Mouse (Mus musculus) liver, embryonic 13.5 days (tissue): ENCODE data around the gene Ctns. TPM values are rescaled to one million over a fixed set of nuclear protein-coding genes. Genes with fewer than 3 reads are reported as not detected.
A peak's percentile ranks its signal among the peaks of the same experiment; 100 is the strongest.

Source experiments
- ATAC-seq: fragments of 200-750 bp; cut with Nextera tagmentation; 2 replicates; pipeline ENCODE4 v1.8.0; 2017; ENCODE audit warnings: low read depth, mild to moderate bottlenecking, moderate number of reproducible peaks, moderate library complexity
- DNase-seq: peaks from one replicate; pipeline ENCODE4 v3.0.0; 2022
- H3K27ac ChIP-seq: fragments of 300-500 bp; sonication (generic); 2 replicates; pipeline ENCODE4 v1.5.1; 2015; ENCODE audit warnings: moderate library complexity, mild to moderate bottlenecking, inconsistent platforms
- H3K27me3 ChIP-seq: fragments of 300-500 bp; sonication (generic); 2 replicates; pipeline ENCODE4 v1.6.1; 2015; ENCODE audit warnings: mild to moderate bottlenecking, inconsistent platforms
- H3K36me3 ChIP-seq: fragments of 300-500 bp; sonication (generic); 2 replicates; pipeline ENCODE4 v1.6.1; 2015; ENCODE audit warnings: mild to moderate bottlenecking, inconsistent platforms
- H3K4me1 ChIP-seq: fragments of 300-500 bp; sonication (generic); replicated peaks from 2 replicates; pipeline ENCODE4 v1.6.1; 2015; ENCODE audit warnings: inconsistent platforms
- H3K4me2 ChIP-seq: fragments of 300-500 bp; sonication (generic); 2 replicates; pipeline ENCODE4 v1.6.1; 2015; ENCODE audit warnings: inconsistent platforms, mild to moderate bottlenecking, moderate library complexity
- H3K4me3 ChIP-seq: fragments of 300-500 bp; sonication (generic); replicated peaks from 2 replicates; pipeline ENCODE4 v1.5.1; 2015; ENCODE audit warnings: mild to moderate bottlenecking, inconsistent platforms
- H3K9ac ChIP-seq: fragments of 300-500 bp; sonication (generic); 2 replicates; pipeline ENCODE4 v1.6.1; 2015; ENCODE audit warnings: mild to moderate bottlenecking, inconsistent platforms
- H3K9me3 ChIP-seq: fragments of 300-500 bp; sonication (generic); replicated peaks from 2 replicates; pipeline ENCODE4 v1.6.1; 2016; ENCODE audit warnings: inconsistent platforms
- WGBS: fragments of 180-500 bp; shearing (Covaris S2); methylation state at CpG from one replicate; pipeline ENCODE4 v1.1.7; 2015; ENCODE audit not compliant: insufficient replicate concordance; 5-methylcytosine and 5-hydroxymethylcytosine counted together
- polyA plus RNA-seq: library from polyadenylated mRNA; unstranded; fragments of >200 nt; fragmentation: Nextera tagmentation; extraction: Ambion mirVana; gene quantifications from 2 replicates; pipeline ENCODE4 v1.2.1, GENCODE M21; 2015

The Ctns gene
- polyA plus RNA-seq, 1 experiment from 2014 or later: 6.2 TPM

DNA sequence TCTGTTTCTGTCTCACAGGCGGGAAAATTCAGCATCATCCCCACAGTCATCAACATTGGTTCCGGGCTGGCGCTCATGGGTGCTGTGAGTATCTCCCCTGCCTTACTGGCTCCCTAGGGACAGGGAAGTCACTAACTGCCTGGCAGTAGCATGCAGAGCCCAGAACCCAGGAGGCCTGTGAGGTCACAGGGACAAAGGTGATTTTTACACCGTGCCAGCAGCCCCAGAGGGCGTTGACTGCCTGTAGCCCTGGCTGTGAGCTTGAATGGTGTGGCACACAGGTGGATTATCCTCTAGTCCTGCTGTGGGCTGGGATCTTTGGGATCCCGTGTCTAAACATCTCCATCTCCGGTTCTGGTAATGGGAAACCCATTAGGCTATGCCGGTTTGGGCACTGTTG, 30.8 kb downstream of the Ctns start:
- DNase-seq (no peak), ATAC-seq (no peak)
- H3K27me3 ChIP-seq: no peaks in the 10 kb centered on the region
- peaks cover 26% of the 10 kb centered on the region for H3K36me3 ChIP-seq
- no peak overlapping the region for H3K27ac ChIP-seq
- H3K4me3 ChIP-seq: no peak overlapping the region
- 76% methylated on average over 8 of the region's 8 CpGs for WGBS
- H3K9ac ChIP-seq: no peak overlapping the region
- H3K4me2 ChIP-seq: no peak overlapping the region
- H3K4me1 ChIP-seq: peaks cover 23% of the 10 kb centered on the region
- H3K9me3 ChIP-seq: no peaks in the 10 kb centered on the region

DNA sequence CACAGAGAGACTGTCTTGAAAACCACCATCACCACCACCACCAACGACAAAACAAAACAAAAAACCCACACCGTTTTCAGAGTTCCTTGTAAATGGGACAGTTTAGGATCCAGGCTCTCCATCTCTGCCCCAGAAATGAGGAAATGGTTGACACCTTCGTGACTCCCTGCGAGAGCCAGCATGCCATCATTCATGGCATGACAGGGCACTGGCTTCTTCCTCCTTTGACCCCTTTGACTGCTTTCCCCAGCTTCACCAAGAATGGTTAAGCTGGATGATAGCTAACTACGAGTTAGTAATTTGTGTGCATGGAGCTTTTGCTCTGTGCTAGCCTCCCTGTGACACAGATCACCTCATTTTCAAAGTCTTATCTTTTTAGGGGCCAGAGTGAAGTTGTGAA, 36.6 kb downstream of the Ctns start:
- H3K36me3 ChIP-seq: no peaks in the 10 kb centered on the region
- no peak overlapping the region for H3K4me3 ChIP-seq
- DNase-seq (no peak), ATAC-seq (no peak)
- no peaks in the 10 kb centered on the region for H3K9me3 ChIP-seq
- H3K27ac ChIP-seq: no peak overlapping the region
- 17% methylated on average over 5 of the region's 5 CpGs for WGBS
- peaks cover 44% of the 10 kb centered on the region for H3K27me3 ChIP-seq
- H3K4me1 ChIP-seq: peaks cover 13% of the 10 kb centered on the region; the same call in 1 of the 2 replicates
- no peak overlapping the region for H3K4me2 ChIP-seq
- no peak overlapping the region for H3K9ac ChIP-seq

DNA sequence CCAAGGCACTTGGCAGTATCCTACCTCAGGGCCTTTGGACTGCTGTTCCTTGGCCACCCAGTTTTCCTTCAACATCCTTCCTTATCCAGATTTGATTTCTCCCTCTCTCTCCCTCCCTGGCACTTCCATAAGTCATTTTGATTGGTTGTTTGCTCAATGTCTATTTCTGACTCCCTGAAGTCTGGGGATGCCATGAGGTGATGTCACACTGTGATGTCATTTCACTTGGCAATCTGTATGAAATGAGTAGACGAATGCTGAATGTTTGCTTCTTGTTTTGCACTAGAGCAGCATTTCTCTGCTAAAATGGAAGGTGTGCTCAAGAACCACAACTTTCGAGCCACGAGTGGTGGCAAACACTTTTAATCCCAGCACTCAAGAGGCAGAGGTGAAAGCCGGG, 37.2 kb downstream of the Ctns start:
- ATAC-seq (no peak), DNase-seq (no peak)
- H3K4me3 ChIP-seq: no peak overlapping the region
- peaks cover 13% of the 10 kb centered on the region; the same call in 1 of the 2 replicates for H3K4me1 ChIP-seq
- H3K27ac ChIP-seq: no peak overlapping the region
- H3K4me2 ChIP-seq: no peak overlapping the region
- H3K9ac ChIP-seq: no peak overlapping the region
- 62% methylated on average over 4 of the region's 4 CpGs for WGBS
- no peaks in the 10 kb centered on the region for H3K9me3 ChIP-seq
- H3K27me3 ChIP-seq: peaks cover 49% of the 10 kb centered on the region
- H3K36me3 ChIP-seq: no peaks in the 10 kb centered on the region

DNA sequence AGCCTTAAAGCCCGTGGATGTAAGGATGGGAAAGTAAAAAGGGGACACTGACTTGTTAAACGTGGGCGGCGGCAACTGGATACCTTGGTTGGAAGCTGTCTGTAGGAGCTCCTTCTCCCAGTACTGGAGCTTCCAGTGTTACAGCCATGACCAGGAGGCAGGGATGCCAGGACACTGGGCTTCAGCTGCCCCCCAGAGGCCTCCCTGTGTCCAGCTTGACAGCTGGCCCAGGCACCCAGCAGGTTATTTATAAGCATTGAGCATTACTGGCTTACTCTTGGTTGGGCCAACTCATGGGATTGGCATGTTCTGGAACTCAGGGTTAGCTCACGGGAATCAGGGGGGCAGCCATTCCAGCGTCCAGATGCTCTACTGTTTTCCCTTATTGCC, 38.0 kb downstream of the Ctns start:
- peak overlapping the region; percentile 62 for H3K4me2 ChIP-seq
- no peak overlapping the region for H3K9ac ChIP-seq
- peak overlapping the region; percentile 44 for H3K4me3 ChIP-seq
- peaks cover 52% of the 10 kb centered on the region for H3K27me3 ChIP-seq
- ATAC-seq (no peak), DNase-seq (no peak)
- H3K36me3 ChIP-seq: no peaks in the 10 kb centered on the region
- 28% methylated on average over 6 of the region's 6 CpGs for WGBS
- peaks cover 13% of the 10 kb centered on the region; the same call in 1 of the 2 replicates for H3K4me1 ChIP-seq
- no peak overlapping the region for H3K27ac ChIP-seq
- H3K9me3 ChIP-seq: no peaks in the 10 kb centered on the region

DNA sequence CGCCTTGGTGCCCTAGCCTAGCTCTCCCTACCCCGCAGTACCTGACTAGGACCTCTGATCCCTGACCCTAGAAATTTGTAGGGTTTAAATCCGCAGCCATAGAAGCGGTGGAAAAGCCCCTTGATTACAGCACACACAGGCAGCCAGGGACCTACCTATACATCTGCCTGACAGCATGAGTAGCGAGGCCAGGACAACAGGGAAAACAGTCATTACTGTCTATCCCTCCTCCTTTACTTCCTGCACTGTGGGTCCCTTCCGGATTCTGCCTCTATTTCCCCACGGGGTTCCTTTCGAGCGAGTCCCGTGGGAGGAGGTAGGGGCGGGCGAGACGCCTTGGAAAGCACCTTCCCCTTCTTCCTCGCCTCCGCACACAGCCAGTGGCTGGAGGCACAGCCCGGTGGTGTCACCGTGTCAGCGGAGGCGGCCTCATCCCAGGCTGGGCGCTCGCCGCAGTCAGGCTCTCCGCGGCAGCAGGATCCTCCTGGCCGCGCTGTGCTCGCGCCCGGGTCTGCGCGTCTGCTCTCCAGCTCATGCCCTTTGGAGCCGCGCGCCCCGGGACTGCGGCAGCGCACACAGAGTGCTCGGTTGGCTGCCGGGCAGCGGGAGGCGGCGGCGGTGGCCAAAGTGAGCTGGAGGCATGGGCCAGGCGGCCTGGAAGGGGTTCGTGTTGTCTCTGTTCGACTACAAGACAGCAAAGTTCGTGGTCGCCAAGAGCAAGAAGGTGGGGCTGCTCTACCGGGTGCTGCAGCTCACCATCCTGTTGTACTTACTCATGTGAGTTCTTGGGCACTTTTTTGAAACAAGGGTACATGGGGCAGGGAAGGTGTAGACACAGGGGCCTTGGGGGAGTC, 38.7 kb downstream of the Ctns start, which contains the start of gene P2rx5:
Gene P2rx5, plus strand, starts transcription at position 465 of the 854 bp plus-strand sequence.
- Histone ChIP-seq H3K4me2 (peak within 1 kb of the TSS; percentile 62), H3K27me3 (peaks cover 58% of the 10 kb centered on the region), H3K4me3 (peak within 1 kb of the TSS; percentile 44), H3K4me1 (peaks cover 13% of the 10 kb centered on the region; the same call in 1 of the 2 replicates), H3K9me3 (no peaks in the 10 kb centered on the region), H3K27ac (no peak within 1 kb of the TSS), H3K36me3 (no peaks in the 10 kb centered on the region), H3K9ac (0 out of 2 replicates have a peak within 1 kb of the TSS, but pooled peaks have one; percentile 15)
- 4% methylated on average over 49 of the region's 49 CpGs for WGBS
- no peak for DNase-seq
- ATAC-seq: peak; percentile 59

DNA sequence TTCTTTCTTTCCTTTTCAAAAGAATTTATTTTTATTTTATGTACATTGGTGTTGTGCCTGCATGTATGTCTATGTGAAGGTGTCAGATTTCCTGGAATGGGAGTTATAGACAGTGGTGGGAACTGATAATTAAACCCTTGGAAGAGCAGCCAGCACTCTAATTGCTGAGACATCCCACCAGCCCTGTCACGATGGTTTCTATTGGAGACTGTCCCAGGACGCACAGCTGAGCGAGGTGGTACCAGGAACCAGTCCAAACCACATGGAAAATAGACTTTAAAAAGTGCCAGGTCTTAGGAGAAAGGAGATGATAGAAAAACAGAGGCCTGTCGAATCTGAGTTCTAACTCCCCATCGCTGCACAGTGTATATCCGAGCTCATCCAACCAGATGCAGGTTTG, 43.8 kb downstream of the Ctns start:
- no peak for DNase-seq
- H3K27me3 ChIP-seq: peaks cover 42% of the 10 kb centered on the region
- WGBS: 64% methylated on average over 6 of the region's 6 CpGs
- H3K9ac ChIP-seq: no peak overlapping the region
- no peak overlapping the region for H3K27ac ChIP-seq
- H3K4me3 ChIP-seq: no peak overlapping the region
- no peaks in the 10 kb centered on the region for H3K36me3 ChIP-seq
- no peaks in the 10 kb centered on the region for H3K9me3 ChIP-seq
- no peak overlapping the region for H3K4me2 ChIP-seq
- no peak for ATAC-seq
- no peaks in the 10 kb centered on the region; the same call in 1 of the 2 replicates for H3K4me1 ChIP-seq

DNA sequence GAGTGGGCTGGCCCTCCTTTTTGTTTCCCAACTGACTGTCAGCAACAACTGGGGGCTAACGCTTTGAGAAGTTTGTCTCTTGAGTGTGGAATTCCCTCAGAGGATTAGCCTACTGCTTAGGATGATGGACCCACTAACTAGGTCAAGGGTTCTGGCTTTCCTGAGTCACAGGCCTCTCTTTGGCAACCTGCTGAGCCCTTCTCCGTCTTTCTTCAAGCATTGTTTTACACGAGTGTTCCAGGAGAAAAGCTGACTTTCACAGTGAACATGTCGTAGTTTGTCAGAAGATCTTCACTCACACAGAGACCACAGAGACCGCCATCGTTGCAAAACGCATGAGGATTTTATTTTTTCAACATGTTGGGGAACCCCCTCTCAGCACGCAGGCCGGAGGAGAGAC, 50.6 kb downstream of the Ctns start:
- 69% methylated on average over 9 of the region's 9 CpGs for WGBS
- Histone ChIP-seq H3K4me2 (no peak overlapping the region), H3K27me3 (no peaks in the 10 kb centered on the region), H3K4me3 (no peak overlapping the region), H3K9ac (no peak overlapping the region), H3K4me1 (0 out of 2 replicates have a peak, but pooled peaks cover 2% of the 10 kb centered on the region), H3K9me3 (no peaks in the 10 kb centered on the region), H3K36me3 (no peaks in the 10 kb centered on the region), H3K27ac (no peak overlapping the region)
- DNase-seq (no peak), ATAC-seq (no peak)

DNA sequence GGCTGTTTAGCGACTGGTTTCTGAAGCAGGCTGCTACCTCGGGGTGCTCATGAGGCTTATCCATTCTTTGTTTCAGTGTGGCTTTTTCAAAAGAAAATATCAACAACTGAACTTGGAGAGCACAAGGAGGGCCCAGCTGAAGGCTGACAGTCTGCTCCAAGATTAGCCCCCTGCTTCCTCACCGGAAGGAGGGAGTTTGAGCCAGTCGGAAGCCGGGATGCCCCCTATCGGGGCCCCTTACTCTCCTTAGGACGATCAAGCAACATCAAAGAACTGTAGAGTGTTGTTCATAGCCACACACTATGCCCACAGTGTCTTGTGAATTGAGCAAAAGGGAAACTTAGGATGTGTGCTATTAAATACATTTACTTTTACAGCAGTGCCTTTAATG, 51.9 kb downstream of the Ctns start:
- DNase-seq: no peak
- H3K36me3 ChIP-seq: no peaks in the 10 kb centered on the region
- ATAC-seq: no peak
- H3K27ac ChIP-seq: no peak overlapping the region
- H3K4me3 ChIP-seq: no peak overlapping the region
- H3K9ac ChIP-seq: no peak overlapping the region
- H3K4me2 ChIP-seq: no peak overlapping the region
- H3K9me3 ChIP-seq: no peaks in the 10 kb centered on the region
- 0 out of 2 replicates have a peak, but pooled peaks cover 2% of the 10 kb centered on the region for H3K4me1 ChIP-seq
- WGBS: 43% methylated on average over 7 of the region's 7 CpGs
- H3K27me3 ChIP-seq: no peaks in the 10 kb centered on the region

GRCm38 (mm10) chr11:73146026-73146974, 52.5 kb downstream of the Ctns start:
- Histone ChIP-seq H3K4me3 (no peak overlapping the region), H3K27ac (no peak overlapping the region), H3K27me3 (no peaks in the 10 kb centered on the region), H3K9ac (no peak overlapping the region), H3K9me3 (no peaks in the 10 kb centered on the region), H3K4me2 (no peak overlapping the region), H3K4me1 (0 out of 2 replicates have a peak, but pooled peaks cover 2% of the 10 kb centered on the region), H3K36me3 (no peaks in the 10 kb centered on the region)
- whole genome bisulfite sequencing: 64% methylated on average over 11 of the region's 11 CpGs
- no peak for ATAC-seq
- DNase-seq: no peak

DNA sequence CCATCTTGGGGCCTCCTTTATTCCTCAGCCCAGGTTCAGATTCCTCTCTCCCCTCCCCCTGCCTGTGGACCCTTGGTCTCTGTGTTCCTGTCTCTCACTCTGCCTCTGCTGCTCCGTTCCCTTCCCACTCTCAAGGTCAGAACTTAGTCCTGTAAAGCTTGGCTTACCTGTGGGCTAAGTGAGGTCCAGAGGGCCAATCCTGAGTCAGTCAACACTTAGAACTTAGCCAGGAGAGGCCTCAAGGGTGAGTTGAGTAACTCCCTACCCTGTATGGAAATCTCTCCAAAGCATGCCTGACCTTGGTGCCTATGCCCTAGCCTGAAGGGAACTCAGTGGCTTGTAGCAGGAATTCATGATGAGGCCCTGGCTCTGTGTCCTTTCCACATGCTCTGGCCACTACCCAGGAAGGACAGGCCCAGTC, 54.6 kb downstream of the Ctns start:
- no peak overlapping the region for H3K27ac ChIP-seq

More for the DNA sequence above, 54.6 kb downstream of the Ctns start:
- 65% methylated on average over 1 of the region's 1 CpGs for WGBS
- Histone ChIP-seq H3K27me3 (no peaks in the 10 kb centered on the region), H3K4me3 (no peak overlapping the region), H3K4me2 (no peak overlapping the region), H3K36me3 (no peaks in the 10 kb centered on the region), H3K4me1 (0 out of 2 replicates have a peak, but pooled peaks cover 2% of the 10 kb centered on the region), H3K9ac (no peak overlapping the region), H3K9me3 (no peaks in the 10 kb centered on the region)
- no peak for ATAC-seq
- DNase-seq: no peak
